Mouse (Mus musculus) lung, postnatal 0 days (tissue): ENCODE measurements around the gene Fam216a. TPM values are rescaled to one million over a fixed set of nuclear protein-coding genes. Genes with fewer than 3 reads are reported as not detected.
A peak's percentile ranks its signal among the peaks of the same experiment; 100 is the strongest.

Experiments used
- ATAC-seq: fragments of 200-750 bp; cut with Nextera tagmentation; 2 replicates; pipeline ENCODE4 v1.8.0; 2017; ENCODE audit warnings: moderate library complexity
- DNase-seq: peaks from one replicate; pipeline ENCODE4 v3.0.0-alpha.2; 2016; ENCODE audit warnings: low spot score
- H3K27ac ChIP-seq: fragments of 300-500 bp; sonication (generic); 2 replicates; pipeline ENCODE4 v1.5.1; 2014; ENCODE audit warnings: antibody characterized with exemption, mild to moderate bottlenecking, low read length, mixed read lengths
- H3K27me3 ChIP-seq: fragments of 300-500 bp; sonication (generic); replicated peaks from 2 replicates; pipeline ENCODE4 v1.6.1; 2014; ENCODE audit warnings: low read length, mixed read lengths; ENCODE audit not compliant: insufficient read depth
- H3K36me3 ChIP-seq: fragments of 300-500 bp; sonication (generic); 2 replicates; pipeline ENCODE4 v1.6.1; 2014; ENCODE audit warnings: low read length, mixed read lengths; ENCODE audit not compliant: insufficient read depth
- H3K4me1 ChIP-seq: fragments of 300-500 bp; sonication (generic); 2 replicates; pipeline ENCODE4 v1.6.1; 2014; ENCODE audit warnings: antibody characterized with exemption, low read depth, low read length, mixed read lengths; ENCODE audit not compliant: insufficient read depth
- H3K4me2 ChIP-seq: fragments of 300-500 bp; sonication (generic); replicated peaks from 2 replicates; pipeline ENCODE4 v1.6.1; 2014; ENCODE audit warnings: low read depth, mild to moderate bottlenecking, low read length, moderate library complexity, mixed read lengths
- H3K4me3 ChIP-seq: fragments of 300-500 bp; sonication (generic); 2 replicates; pipeline ENCODE4 v1.5.1; 2014; ENCODE audit warnings: low read depth, low read length
- H3K9ac ChIP-seq: fragments of 300-500 bp; sonication (generic); replicated peaks from 2 replicates; pipeline ENCODE4 v1.6.1; 2014; ENCODE audit warnings: low read depth, mild to moderate bottlenecking
- H3K9me3 ChIP-seq: fragments of 300-500 bp; sonication (generic); 2 replicates; pipeline ENCODE4 v1.6.1; 2016; ENCODE audit warnings: low read length, mixed read lengths
- CTCF ChIP-seq: IDR thresholded peaks from 2 replicates; pipeline ENCODE4 v1.5.1; 2016; ENCODE audit warnings: antibody characterized with exemption, mild to moderate bottlenecking
- EP300 ChIP-seq: IDR thresholded peaks from 2 replicates; pipeline ENCODE4 v1.6.1; 2016; ENCODE audit warnings: antibody characterized with exemption, mild to moderate bottlenecking, control low read depth
- WGBS: fragments of 180-500 bp; shearing (Covaris S2); extraction: QIAGEN DNeasy Blood & Tissue Kit; methylation state at CpG from one replicate; pipeline ENCODE4 v1.1.7; 2014; 5-methylcytosine and 5-hydroxymethylcytosine counted together
- polyA plus RNA-seq: library from polyadenylated mRNA; unstranded; fragments of >200 nt; fragmentation: Nextera tagmentation; extraction: Ambion mirVana; gene quantifications from 2 replicates; pipeline ENCODE4 v1.2.1, GENCODE M21; 2015

The Fam216a gene
- polyA plus RNA-seq, 1 experiment from 2014 or later, result 41.0 TPM

DNA sequence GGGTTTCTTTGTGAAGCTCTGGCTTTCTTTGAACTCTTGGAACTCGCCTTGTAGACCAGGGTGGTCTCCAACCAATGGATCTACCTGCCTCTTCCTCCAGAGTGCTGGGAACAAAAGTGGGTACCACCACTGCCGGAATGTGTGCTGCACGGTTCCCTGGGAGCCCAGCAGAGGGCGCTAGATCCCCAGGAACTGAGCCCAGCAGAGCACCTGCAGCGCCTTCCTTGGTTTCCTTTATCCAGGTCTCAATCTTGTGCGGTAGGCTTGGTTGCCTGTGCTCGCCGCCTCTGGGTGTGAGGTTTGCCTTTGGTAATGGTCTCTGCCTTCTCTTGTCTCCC is 29.1 kb upstream of the Fam216a start:
- 25% methylated on average over 8 of the region's 8 CpGs for WGBS
- peak; percentile 71 for DNase-seq
- H3K36me3 ChIP-seq, result peaks cover 40% of the 10 kb centered on the region

DNA sequence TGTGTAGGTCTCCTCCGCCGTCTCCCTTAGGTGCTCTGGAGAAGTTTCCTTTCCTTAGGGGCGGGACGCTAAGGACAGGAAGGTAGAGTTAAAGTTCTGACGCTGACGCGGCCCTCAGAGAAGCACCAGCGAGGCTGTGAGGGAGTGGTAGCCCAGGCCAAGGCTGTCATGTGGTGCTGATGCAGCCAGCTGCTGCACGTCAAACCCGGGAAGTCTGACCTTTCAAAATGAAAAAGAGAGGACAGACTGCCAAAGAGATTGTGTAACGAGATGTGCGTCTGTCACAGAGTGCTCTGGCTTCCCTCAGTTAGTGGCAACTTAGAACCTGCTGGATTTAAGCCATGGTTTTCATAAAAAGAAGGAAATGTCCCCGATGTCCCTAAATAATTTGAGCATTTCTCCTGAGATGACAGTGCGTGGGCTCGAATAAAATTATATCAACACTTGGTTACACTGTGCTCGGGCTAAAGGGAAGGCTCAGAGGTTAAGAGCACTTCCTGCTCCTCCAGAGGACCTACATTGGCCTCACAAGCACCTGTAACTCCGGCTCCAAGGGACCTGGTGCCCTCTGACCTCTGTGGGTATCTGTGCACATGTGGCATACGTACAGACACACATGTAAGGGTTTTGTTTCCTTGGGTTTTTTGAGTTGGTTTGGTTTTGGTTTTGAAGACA is 28.6 kb upstream of the Fam216a start:
- H3K36me3 ChIP-seq, result peaks cover 35% of the 10 kb centered on the region
- no peaks in the 10 kb centered on the region for H3K4me1 ChIP-seq
- ATAC-seq (peak; percentile 72), DNase-seq (peak; percentile 78)
- no peaks in the 10 kb centered on the region for H3K9me3 ChIP-seq
- H3K27me3 ChIP-seq, result no peaks in the 10 kb centered on the region
- peak overlapping the region; percentile 38; the same call in 1 of the 2 replicates for H3K27ac ChIP-seq
- no peak overlapping the region for H3K4me3 ChIP-seq
- 0 out of 2 replicates have a peak overlapping the region, but pooled peaks have one; percentile 8 for H3K4me2 ChIP-seq
- H3K9ac ChIP-seq, result no peak overlapping the region
- WGBS, result 54% methylated on average over 18 of the region's 18 CpGs
- peak; percentile 42; the same call in 1 of the 2 replicates for TF ChIP-seq EP300
- no peak for TF ChIP-seq CTCF

More for the DNA sequence above, 29.1 kb upstream of the Fam216a start:
- Histone ChIP-seq H3K4me3 (no peak overlapping the region), H3K27me3 (no peaks in the 10 kb centered on the region), H3K9ac (no peak overlapping the region), H3K27ac (no peak overlapping the region), H3K9me3 (no peaks in the 10 kb centered on the region), H3K4me2 (no peak overlapping the region), H3K4me1 (no peaks in the 10 kb centered on the region)
- TF ChIP-seq EP300 (no peak), CTCF (peak; percentile 96)
- ATAC-seq, result peak; percentile 32; the same call in 1 of the 2 replicates

DNA sequence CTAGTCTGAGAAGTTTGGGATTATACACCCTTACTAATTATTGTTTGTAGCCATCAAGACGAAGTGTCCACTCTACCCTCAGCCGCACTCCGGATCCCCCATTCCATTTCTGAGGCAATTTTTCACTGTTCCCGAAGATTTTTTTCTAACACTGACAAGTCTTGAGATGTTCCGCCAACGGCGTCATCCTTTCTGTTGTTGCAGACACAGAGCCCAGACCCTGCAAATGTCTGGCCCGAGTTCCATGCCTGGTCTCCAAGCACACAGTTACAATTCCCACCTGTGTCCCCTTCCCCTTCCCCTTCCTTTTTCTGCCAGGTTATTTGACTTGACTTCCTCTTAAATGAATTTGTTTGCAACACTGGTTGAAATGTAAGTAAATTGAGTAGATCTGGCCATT is 27.7 kb upstream of the Fam216a start:
- 83% methylated on average over 8 of the region's 8 CpGs for WGBS
- Histone ChIP-seq H3K4me1 (no peaks in the 10 kb centered on the region), H3K27me3 (no peaks in the 10 kb centered on the region), H3K4me3 (no peak overlapping the region), H3K4me2 (no peak overlapping the region), H3K9me3 (no peaks in the 10 kb centered on the region), H3K27ac (no peak overlapping the region), H3K36me3 (peaks cover 26% of the 10 kb centered on the region), H3K9ac (no peak overlapping the region)
- ATAC-seq, result no peak
- no peak for DNase-seq
- no peak for TF ChIP-seq EP300
- TF ChIP-seq CTCF, result no peak

DNA sequence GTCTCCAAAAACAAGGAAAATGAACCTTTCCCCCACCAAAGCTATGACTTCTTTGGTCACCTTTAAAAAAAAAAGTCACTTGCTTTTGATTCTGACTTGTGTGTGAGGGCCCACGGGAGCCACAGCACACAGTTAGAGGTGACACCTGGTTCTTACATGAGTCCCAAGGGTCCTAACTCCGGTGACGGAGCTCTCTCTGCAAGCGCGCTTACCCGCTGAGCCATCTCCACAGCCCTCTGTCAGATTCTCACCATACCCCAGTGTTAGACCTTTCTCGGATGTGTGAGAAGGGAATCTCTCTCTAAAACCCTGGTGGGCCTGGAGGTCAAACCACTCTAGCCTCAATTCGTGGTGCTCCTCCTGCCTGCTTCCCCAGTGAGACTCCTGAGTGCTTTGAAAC is 25.3 kb upstream of the Fam216a start:
- no peak overlapping the region for H3K4me3 ChIP-seq
- peaks cover 10% of the 10 kb centered on the region; the same call in 1 of the 2 replicates for H3K36me3 ChIP-seq
- H3K9me3 ChIP-seq, result no peaks in the 10 kb centered on the region
- 87% methylated on average over 8 of the region's 8 CpGs for WGBS
- H3K27me3 ChIP-seq, result no peaks in the 10 kb centered on the region
- no peak for TF ChIP-seq CTCF
- TF ChIP-seq EP300, result no peak
- no peak for ATAC-seq
- no peak for DNase-seq
- H3K4me1 ChIP-seq, result peaks cover 2% of the 10 kb centered on the region; the same call in 1 of the 2 replicates
- H3K27ac ChIP-seq, result peak overlapping the region; percentile 68
- H3K4me2 ChIP-seq, result no peak overlapping the region
- H3K9ac ChIP-seq, result no peak overlapping the region

DNA sequence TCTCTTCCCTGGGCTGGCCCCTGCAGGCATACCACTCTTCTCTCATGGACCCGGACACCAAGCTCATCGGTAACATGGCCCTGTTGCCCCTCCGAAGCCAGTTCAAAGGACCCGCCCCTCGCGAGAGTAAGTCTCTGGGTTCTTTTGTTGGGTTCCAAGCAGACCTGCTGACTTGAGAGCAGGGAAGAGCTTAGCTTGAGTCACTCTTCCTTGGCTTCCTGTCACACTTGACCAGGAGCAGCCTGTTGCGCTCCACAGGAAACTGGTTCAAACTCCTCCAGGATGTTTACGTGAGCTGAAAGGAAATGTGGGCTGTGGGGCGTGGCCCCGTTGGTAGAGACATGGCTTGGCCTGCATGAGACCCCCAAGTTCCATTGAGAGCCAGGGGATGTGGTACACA is 24.6 kb upstream of the Fam216a start:
- H3K9me3 ChIP-seq, result no peaks in the 10 kb centered on the region
- H3K27ac ChIP-seq, result peak overlapping the region; percentile 81
- WGBS, result 54% methylated on average over 10 of the region's 10 CpGs
- peaks cover 3% of the 10 kb centered on the region; the same call in 1 of the 2 replicates for H3K4me1 ChIP-seq
- no peak overlapping the region for H3K4me3 ChIP-seq
- H3K36me3 ChIP-seq, result 0 out of 2 replicates have a peak, but pooled peaks cover 5% of the 10 kb centered on the region
- TF ChIP-seq CTCF (no peak), EP300 (peak; percentile 90)
- H3K4me2 ChIP-seq, result 0 out of 2 replicates have a peak overlapping the region, but pooled peaks have one; percentile 8
- no peaks in the 10 kb centered on the region for H3K27me3 ChIP-seq
- ATAC-seq (peak; percentile 77), DNase-seq (peak; percentile 82)
- no peak overlapping the region for H3K9ac ChIP-seq

DNA sequence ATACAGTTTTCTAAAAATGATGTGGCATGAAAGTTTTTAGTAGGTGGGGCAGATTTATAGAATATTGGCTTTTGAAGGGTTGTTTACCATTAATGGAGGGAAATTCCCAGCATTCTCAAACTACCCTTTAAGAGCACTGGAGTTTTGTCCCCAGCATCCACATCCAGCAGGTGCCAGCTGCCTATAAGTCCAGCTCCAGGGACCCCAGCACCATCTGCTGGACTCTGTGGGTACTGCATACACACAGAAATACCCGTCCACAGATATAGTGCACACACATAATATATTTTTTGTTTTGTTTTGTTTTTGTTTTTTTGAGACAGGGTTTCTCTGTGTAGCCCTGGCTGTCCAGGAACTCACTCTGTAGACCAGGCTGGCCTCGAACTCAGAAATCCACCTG is 21.7 kb upstream of the Fam216a start:
- no peak overlapping the region for H3K4me2 ChIP-seq
- H3K9ac ChIP-seq, result no peak overlapping the region
- no peak for TF ChIP-seq EP300
- TF ChIP-seq CTCF, result peak; percentile 88
- no peaks in the 10 kb centered on the region for H3K27me3 ChIP-seq
- H3K36me3 ChIP-seq, result 0 out of 2 replicates have a peak, but pooled peaks cover 5% of the 10 kb centered on the region
- no peak overlapping the region for H3K4me3 ChIP-seq
- no peaks in the 10 kb centered on the region for H3K9me3 ChIP-seq
- H3K27ac ChIP-seq, result no peak overlapping the region
- 58% methylated on average over 2 of the region's 2 CpGs for WGBS
- DNase-seq (peak; percentile 79), ATAC-seq (peak; percentile 34; the same call in 1 of the 2 replicates)
- peaks cover 3% of the 10 kb centered on the region; the same call in 1 of the 2 replicates for H3K4me1 ChIP-seq
